Mouse (Mus musculus) bone marrow, adult 2 months (tissue): ENCODE results near the gene March10.

ENCODE experiments used
- CTCF ChIP-seq: fragments of 200-500 bp; IDR thresholded peaks from 2 replicates; pipeline ENCODE4 v1.5.1; 2011; ENCODE audit warnings: low read length, control low read depth; ENCODE audit not compliant: control insufficient read depth, insufficient read depth
- POLR2A ChIP-seq: fragments of 200-500 bp; IDR thresholded peaks from 2 replicates; pipeline ENCODE4 v1.6.1; 2011; ENCODE audit warnings: low read depth, mild to moderate bottlenecking, control low read depth, low read length, borderline replicate concordance; ENCODE audit not compliant: control insufficient read depth

- TF ChIP-seq CTCF: no peak
- no peak for TF ChIP-seq POLR2A
These were observed 92.7 kb downstream of the March10 start for GRCm38 (mm10) chr11:105363598-105364385.
